ENCODE assay signal across 8 mouse cellular contexts in genomic region chr5:109558123-109558403, GRCm38 (mm10). TPM values are rescaled to one million over a fixed set of nuclear protein-coding genes. Genes with fewer than 3 reads are reported as not detected.
DNase-seq lines count a peak whose midpoint lies in the region; ATAC-seq and TF ChIP-seq lines count a peak whose summit lies in the region.

No protein-coding gene starts in this region.

- TF ChIP-seq CTCF in left cerebral cortex, adult 2 months (IDR thresholded peaks at IDR 0.05), result no peak

- no peaks in the 10 kb centered on the region for H3K4me1 ChIP-seq in embryonic facial prominence, embryonic 14.5 days (ENCODE audit: control insufficient read depth, insufficient read depth, low read length)
- H3K4me1 ChIP-seq in intestine, embryonic 15.5 days (replicated peaks), result no peaks in the 10 kb centered on the region
- H3K4me1 ChIP-seq in neural tube, embryonic 12.5 days, result no peaks in the 10 kb centered on the region

- intact Hi-C loops in left cerebral cortex, adult 2 months (cut with DNase I), result loop anchor here (5.0 kb wide), 1 partner anchor 134 kb away; the partner anchor contains the start of gene 5430403G16Rik
- intact Hi-C loops in left cerebral cortex, postnatal 4 days (cut with DNase I), result loop anchor here (5.0 kb wide), 1 partner anchor 549 kb away; the partner anchor contains the start of gene Gtpbp6

- peak overlapping the region; percentile 2; the same call in 1 of the 2 replicates for H3K9ac ChIP-seq in embryonic facial prominence, embryonic 14.5 days (ENCODE audit: low read depth, low read length)
- H3K9ac ChIP-seq in intestine, embryonic 15.5 days, result peak overlapping the region; percentile 23; the same call in 1 of the 2 replicates
- no peak overlapping the region for H3K9ac ChIP-seq in neural tube, embryonic 12.5 days

- peak overlapping the region; percentile 59 for H3K4me2 ChIP-seq in embryonic facial prominence, embryonic 14.5 days (ENCODE audit: low read depth, low read length)
- peak overlapping the region; percentile 63 for H3K4me2 ChIP-seq in intestine, embryonic 15.5 days (replicated peaks)
- H3K4me2 ChIP-seq in neural tube, embryonic 12.5 days (replicated peaks), result peak overlapping the region; percentile 55

- peaks cover 14% of the 10 kb centered on the region for H3K36me3 ChIP-seq in embryonic facial prominence, embryonic 14.5 days (ENCODE audit: control insufficient read depth, insufficient read depth, low read length)
- H3K36me3 ChIP-seq in intestine, embryonic 15.5 days, result peaks cover 15% of the 10 kb centered on the region
- peaks cover 30% of the 10 kb centered on the region for H3K36me3 ChIP-seq in neural tube, embryonic 12.5 days

- DNase-seq in left cerebral cortex, adult 2 months (ENCODE audit: extremely low spot score in 1 of 2, low spot score in 2 of 2), result no peak
- DNase-seq in left cerebral cortex, postnatal 4 days, result no peak
- no peak for DNase-seq in embryonic facial prominence, embryonic 14.5 days (ENCODE audit: low spot score)
- no peak for DNase-seq in layer of hippocampus, adult 11-12 months (ENCODE audit: low spot score)
- no peak for DNase-seq in cerebellum, postnatal 10 days
- DNase-seq in layer of hippocampus, adult 8-10 months (ENCODE audit: low spot score in 2 of 2), result no peak

- 3% methylated on average over 9 of the region's 9 CpGs for WGBS in embryonic facial prominence, embryonic 14.5 days
- under 1% methylated on average over 9 of the region's 9 CpGs for WGBS in intestine, embryonic 15.5 days
- 1% methylated on average over 9 of the region's 9 CpGs for WGBS in neural tube, embryonic 12.5 days

- H3K4me3 ChIP-seq in left cerebral cortex, adult 2 months, result peak overlapping the region; percentile 77
- peak overlapping the region; percentile 67 for H3K4me3 ChIP-seq in embryonic facial prominence, embryonic 14.5 days (ENCODE audit: low read depth, low read length)
- peak overlapping the region; percentile 66 for H3K4me3 ChIP-seq in intestine, embryonic 15.5 days (replicated peaks)
- H3K4me3 ChIP-seq in neural tube, embryonic 12.5 days, result peak overlapping the region; percentile 61

- no peak for ATAC-seq in embryonic facial prominence, embryonic 14.5 days (ENCODE audit: low read depth)
- ATAC-seq in intestine, embryonic 15.5 days, result no peak; the same call in 1 of the 2 replicates
- ATAC-seq in neural tube, embryonic 12.5 days (ENCODE audit: low FRiP score, low read depth), result peak; percentile 41; the same call in 1 of the 2 replicates

- no peaks in the 10 kb centered on the region for H3K27me3 ChIP-seq in embryonic facial prominence, embryonic 14.5 days (replicated peaks; ENCODE audit: control insufficient read depth, insufficient read depth, low read length)
- no peaks in the 10 kb centered on the region for H3K27me3 ChIP-seq in intestine, embryonic 15.5 days (replicated peaks)
- no peaks in the 10 kb centered on the region for H3K27me3 ChIP-seq in neural tube, embryonic 12.5 days (replicated peaks)

- H3K9me3 ChIP-seq in embryonic facial prominence, embryonic 14.5 days (ENCODE audit: control insufficient read depth, low read length), result peaks cover 36% of the 10 kb centered on the region
- H3K9me3 ChIP-seq in intestine, embryonic 15.5 days, result peaks cover 16% of the 10 kb centered on the region
- peaks cover 40% of the 10 kb centered on the region for H3K9me3 ChIP-seq in neural tube, embryonic 12.5 days

- peak overlapping the region; percentile 99 for H3K27ac ChIP-seq in left cerebral cortex, adult 2 months
- H3K27ac ChIP-seq in embryonic facial prominence, embryonic 14.5 days (replicated peaks; ENCODE audit: low read depth, low read length), result peak overlapping the region; percentile 96
- peak overlapping the region; percentile 96 for H3K27ac ChIP-seq in intestine, embryonic 15.5 days
- H3K27ac ChIP-seq in neural tube, embryonic 12.5 days, result peak overlapping the region; percentile 90; the same call in 1 of the 2 replicates

RNA-seq across cellular contexts. Expression of gene Crlf2, which starts 0.7 kb away (rescaled TPM):
- total RNA-seq in left cerebral cortex, adult 2 months (2021), result 10 to 100 TPM; 31.5 to 37.7 TPM
- 10 to 100 TPM; 41.6 to 47.1 TPM for total RNA-seq in left cerebral cortex, postnatal 4 days (2021)
- 7.8 and 7.9 TPM in 2 replicates for polyA plus RNA-seq in embryonic facial prominence, embryonic 14.5 days (2014; fragmentation: Nextera tagmentation; extraction: Ambion mirVana)
- polyA plus RNA-seq in intestine, embryonic 15.5 days (2015; fragmentation: Nextera tagmentation; extraction: Ambion mirVana), result 12.3 and 14.1 TPM in 2 replicates
- 9.0 and 9.5 TPM in 2 replicates for polyA plus RNA-seq in neural tube, embryonic 12.5 days (2016; fragmentation: Nextera tagmentation; extraction: Ambion mirVana)
- total RNA-seq in layer of hippocampus, adult 8-10 months (2022), result 10 to 100 TPM; 25.7 to 42.9 (median 33.2) TPM
